Mouse (Mus musculus) retina, postnatal 1 day (tissue): ENCODE measurements around the gene Trim8.

Experiments
- DNase-seq: peaks from one replicate; pipeline ENCODE4 v3.0.0-alpha.2; 2012

Trim8 gene

DNA sequence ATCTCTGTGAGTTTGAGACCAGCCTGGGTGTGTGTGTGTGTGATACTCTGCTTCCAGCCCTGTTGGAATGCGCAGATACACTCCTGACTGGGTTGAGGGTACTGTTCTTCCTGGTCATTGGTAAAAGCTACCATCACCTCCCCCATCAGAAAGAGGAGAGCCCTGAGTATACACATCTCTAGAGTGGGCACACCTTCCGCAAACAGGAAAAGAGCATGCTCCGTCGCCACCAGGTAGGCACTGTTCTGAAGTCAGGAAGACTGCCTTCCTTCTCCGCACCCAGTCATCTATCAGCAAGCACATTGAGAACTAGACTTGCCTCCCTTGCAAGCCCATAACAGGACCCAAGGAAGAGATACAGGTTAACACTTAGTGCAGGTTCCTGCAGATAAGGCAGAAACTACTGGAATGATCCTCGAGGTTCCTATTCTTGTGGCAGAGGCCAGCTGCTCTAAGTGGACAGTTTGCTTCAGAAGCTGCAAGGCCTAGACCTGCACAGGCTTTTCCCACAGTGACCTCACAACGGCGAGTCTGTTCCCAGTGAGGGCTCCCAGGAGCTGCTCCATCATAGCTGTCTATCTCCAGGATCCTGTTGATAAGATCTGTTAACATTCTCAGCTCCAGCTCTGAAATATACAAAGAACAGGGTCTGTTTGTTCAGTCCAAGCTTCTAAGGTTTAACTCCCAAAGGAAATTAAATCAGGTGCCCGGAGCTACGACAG lies 20.7 kb upstream of the Trim8 start:
- DNase-seq = no peak

GRCm38 (mm10) chr19:46481352-46481751 lies 20.1 kb upstream of the Trim8 start:
- no peak for DNase-seq

- no peak for DNase-seq
Observed at GRCm38 (mm10) chr19:46481756-46482155, 19.7 kb upstream of the Trim8 start.

- DNase-seq = peak; percentile 48
Observed at GRCm38 (mm10) chr19:46482896-46483516, 18.5 kb upstream of the Trim8 start.

DNA sequence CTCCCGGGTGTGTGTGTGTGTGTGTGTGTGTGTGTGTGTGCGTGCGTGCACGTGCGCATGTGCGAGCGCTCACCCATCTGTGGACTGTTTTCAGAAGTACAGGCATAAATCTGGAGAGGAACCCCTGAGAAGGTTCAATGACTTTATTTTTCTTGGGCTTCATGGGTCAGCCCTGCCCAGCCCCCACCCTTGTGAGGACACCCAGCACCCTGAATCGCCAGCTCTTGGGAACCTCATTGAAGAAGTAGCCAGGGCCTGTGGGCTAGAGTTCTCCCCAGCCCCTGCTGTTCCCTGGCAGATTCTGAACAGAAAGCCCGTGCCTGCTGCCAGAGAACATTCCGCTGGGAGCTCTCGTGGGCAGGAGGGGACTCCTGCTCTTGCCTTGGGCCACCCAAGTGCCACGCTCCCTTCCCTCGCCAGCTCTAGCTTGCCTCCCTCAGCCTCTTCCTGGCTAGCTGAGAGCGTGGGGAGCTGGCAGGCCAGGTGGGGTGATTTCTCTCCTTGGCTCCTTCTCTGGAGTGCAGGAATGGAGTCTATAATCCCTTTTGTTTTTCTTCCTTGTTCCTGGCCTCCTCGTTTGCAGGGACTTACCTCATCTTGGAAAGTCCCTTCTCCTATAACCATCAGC lies 17.7 kb upstream of the Trim8 start:
- peak; percentile 46 for DNase-seq

- DNase-seq = peak; percentile 51
Observed at GRCm38 (mm10) chr19:46484518-46484917, 17.0 kb upstream of the Trim8 start.

DNA sequence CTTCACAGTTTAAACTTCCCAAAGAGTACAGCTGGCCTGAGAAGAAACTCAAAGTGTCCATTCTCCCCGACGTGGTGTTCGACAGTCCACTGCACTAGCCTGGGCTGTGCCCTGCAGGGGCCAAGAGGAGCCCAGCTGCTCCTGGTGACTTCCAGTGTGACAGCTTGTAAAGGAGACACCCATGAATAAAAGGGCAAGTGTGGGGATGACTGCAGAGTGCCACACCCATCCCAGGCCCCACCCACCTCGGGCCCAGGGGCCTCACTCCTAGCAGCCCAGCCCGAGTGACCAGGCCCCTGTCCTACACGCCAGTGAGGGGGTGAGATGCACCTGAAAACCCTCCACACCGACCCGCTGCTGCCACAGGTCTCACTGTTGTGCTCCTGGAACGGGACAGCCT lies 15.7 kb upstream of the Trim8 start:
- no peak for DNase-seq

- DNase-seq = no peak
Observed at GRCm38 (mm10) chr19:46486709-46487108, 14.8 kb upstream of the Trim8 start.

DNA sequence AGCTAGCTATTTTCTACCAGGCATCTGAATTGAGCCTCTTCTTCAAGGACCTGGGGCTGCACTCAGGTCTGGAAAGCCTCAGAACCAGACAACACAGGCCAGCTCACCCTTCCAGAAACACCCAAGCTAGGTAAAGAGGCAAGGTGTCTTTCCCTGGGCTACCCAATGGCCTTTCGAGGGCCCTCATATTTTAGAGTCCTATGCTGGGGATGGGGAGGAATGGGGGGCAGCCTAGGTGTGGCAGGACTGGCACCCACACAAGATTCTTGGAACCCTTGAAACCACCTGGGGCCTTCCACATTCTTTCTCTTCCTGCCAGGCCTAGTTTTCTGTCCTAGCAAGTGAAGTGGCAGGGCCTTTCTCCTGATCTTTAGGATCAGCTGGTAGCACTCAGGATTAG lies 12.1 kb upstream of the Trim8 start:
- DNase-seq = no peak

DNA sequence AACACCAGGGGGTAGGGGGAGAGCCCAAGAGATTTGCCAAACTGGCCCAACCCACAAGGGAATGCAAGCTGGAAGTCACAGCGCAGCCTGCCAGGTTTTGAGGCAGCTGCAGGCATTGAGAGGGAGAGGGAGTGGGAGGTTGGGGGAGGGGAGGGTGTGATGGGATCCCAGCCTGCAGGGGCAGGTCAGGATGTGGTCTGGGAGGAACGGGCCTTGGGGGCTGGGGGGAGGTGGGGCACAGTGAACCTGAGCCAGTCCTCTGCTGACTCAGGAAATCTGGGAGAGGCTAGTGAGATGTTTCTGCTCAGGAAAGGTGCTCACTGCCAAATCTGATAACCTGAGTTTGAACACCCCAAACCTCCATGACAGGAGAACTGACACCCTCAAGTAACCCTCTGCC lies 10.9 kb upstream of the Trim8 start:
- peak; percentile 62 for DNase-seq

DNA sequence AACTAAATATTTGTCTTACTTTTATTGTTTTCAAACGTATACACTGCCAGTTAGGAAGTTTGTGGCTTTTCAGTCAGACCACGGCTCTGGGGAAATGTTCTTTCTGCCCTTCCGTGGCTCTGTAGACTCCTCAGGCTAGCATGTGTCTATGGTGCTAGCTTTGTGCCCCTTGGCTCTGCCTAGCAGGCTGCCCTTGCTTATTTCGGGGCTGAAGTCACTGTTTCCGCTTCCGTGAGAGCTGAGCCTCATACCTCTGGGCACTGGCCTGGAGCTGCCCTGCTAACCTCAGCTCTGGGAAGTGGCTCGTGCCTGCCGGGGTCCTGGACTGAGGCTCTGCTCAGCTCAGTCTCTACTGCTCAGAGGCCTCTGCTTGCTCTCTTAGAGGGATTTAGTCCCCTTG lies 6.4 kb upstream of the Trim8 start:
- no peak for DNase-seq

DNA sequence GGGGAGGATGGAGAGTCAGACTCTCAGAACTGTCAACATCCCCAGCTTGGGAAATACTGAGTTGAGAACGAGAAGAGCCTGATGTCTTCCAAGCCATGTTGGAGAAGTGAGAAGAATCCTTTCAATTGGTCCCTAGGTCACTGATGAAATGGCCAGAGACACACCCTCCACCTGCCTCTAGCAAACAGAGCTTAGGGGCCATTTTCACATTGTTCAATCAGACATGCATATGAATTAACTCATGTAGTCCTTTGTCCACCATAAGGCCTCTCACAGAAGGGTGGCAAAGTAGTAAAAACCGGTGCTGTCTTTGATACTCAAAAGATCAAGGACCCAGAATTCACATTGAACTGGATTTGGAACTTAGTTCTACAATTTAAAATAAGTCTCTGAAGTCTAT lies 4.3 kb upstream of the Trim8 start:
- no peak for DNase-seq

DNA sequence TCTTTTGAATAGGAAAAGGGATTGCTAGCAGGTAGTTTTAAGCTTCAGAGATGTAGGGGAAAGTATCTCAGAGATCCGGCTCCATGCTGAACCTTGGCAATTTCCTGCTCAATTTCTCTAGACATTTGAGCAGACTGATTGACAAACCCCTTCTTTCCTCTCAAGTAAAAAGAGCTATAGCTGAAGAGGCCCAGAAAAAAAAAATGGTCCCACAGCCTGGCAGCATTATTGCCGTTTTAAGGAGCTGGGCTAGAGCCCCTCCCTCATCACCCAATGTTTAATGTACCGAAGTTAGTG lies 2.0 kb upstream of the Trim8 start:
- no peak for DNase-seq

DNA sequence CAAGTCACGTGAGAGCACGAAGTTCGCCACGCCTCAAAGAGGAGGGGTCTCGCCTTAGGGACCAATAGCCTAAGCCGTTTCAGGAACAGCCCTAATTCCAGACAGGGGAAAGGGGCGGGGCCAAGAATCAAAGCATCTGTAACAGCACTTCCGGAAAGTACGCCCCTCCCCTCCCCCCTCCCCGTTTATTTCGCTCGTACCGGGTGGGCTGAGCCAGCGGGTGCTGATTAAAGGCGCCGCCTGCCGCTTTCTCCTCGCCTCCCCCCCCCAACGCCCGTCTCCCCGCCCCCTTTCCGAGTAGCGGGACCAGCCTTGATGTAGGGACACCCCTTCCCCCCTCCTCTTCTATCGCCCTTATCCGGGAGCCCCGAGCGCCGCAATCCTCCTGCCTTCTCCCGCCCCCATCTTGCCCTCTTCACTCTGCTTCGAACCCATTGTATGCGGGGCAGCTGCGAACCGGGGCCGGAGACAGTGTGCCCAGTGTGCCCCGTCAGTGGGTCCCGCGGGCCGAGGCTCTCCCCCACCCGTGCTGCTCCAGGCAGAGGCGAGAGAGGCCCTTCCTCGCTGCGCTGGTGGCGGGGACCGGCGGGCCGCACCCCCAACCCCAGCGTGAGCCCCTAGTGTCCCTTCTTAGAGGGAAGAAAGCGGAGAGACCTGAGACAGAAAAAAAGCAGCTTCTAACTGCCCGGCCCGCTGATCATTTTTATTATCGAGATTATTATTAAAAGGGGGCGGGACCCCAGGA lies 1.5 kb upstream of the Trim8 start:
- peak; percentile 100 for DNase-seq

GRCm38 (mm10) chr19:46500581-46501341 lies 741 bp upstream of the Trim8 start:
- DNase-seq = no peak

GRCm38 (mm10) chr19:46502069-46502455 lies 560 bp downstream of the Trim8 start:
- peak; percentile 72 for DNase-seq

GRCm38 (mm10) chr19:46502471-46503166 lies 1.1 kb downstream of the Trim8 start:
- DNase-seq = peak; percentile 84

DNA sequence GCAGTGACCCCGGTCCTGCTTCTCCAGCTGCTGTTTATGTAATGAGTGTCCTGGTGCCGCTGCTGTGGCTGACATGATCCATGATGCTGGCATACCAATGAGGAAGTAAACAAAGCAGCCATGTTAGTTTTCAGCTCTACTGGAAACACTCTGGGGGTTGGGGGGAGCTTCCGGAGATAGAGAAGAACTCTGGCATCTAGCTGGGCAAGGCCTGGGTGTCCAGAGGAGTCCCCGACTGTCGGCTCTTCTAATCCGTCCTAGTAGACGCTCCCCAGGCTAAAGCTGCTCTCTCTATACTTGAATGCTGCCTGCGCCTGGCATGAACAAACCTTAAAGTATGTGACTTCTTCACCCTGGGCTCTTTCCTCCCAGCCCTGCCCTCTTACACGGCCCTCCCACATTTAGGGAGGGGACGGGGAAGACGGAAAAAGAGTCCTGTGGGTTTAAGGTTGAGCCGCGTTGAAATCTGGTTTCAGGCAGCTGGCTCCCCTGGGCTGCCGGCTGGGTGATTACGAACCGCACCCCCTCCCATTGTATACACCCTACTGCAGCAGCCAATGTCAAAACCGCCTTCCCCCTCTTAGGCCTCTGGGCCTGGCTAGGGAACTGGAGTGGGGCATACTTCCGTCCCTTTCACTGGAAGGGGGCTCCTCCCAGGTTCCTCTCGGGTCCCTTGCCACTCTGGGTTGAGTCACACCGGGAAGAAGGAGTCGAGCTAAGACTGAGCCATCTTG lies 2.0 kb downstream of the Trim8 start:
- peak; percentile 78 for DNase-seq

DNA sequence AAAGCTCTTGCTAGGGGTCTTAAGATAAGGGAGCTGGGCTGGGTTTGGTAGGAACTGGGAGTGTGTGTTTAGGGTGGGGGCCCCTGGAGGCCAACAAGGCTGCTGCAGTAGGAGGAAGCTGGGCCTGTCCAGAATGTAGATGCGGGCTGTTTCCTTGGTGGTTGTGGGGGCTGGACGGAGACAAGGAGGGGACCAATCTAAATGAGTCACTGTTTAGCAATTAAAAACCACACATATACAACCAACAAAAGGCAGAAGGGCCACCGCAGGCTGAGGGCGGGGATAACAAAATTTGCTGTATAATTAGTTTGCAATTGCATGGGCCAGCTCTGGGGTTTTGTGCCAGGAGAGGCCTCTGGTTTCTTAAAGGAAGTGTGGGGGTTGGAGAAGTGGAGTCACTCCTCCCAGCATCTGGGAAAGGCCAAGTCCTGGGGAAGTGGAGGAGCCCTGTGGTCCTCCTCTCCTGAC lies 2.6 kb downstream of the Trim8 start:
- DNase-seq = no peak

DNA sequence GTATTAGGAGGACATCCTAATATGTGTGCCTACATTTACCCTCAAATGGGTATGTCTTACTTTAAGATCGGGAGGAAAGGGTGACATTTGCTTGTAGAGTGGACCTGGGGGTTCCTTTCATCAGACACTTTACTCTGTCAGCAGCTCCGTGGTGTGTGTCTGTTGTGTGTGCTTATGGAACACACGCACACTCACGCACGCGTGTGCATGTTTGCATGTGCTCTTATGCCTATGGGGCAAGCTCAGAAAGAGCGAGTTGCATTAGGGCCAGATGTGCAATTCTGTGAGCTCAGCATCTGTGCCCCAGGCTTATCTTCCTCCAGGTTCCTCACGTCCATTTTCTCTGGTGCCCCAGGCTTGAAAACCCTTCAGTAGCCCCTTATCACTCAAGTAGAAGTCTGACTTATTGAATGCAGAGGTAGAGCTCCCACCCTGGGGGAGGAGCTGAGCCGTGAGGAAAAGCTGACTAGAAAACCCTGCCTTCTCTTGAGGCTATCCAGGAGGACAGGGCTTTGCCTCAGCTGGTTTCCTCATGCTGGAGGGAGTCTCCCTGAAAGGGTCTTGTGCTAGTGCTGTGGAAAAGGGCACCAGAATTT lies 3.4 kb downstream of the Trim8 start:
- peak; percentile 41 for DNase-seq
